Mouse (Mus musculus) CD4-positive, CD25-positive, alpha-beta regulatory T cell, adult 4 months (primary cell): Measurements from ENCODE around the gene Serinc3. TPM values are rescaled to one million over a fixed set of nuclear protein-coding genes. Genes with fewer than 3 reads are reported as not detected.
A peak's percentile ranks its signal among the peaks of the same experiment; 100 is the strongest.

Experiments
- ATAC-seq: one replicate; pipeline ENCODE4 v1.8.0; 2017
- polyA plus RNA-seq, 2 experiments: library from polyadenylated mRNA; unstranded; fragments of 100-300 nt; shearing (Covaris generic); gene quantifications; one replicate each; pipeline ENCODE4 v1.2.1; 2017

Serinc3 gene
- polyA plus RNA-seq, 2 experiments from 2014 or later = 131 to 203 TPM

- no peak for ATAC-seq
Observed at GRCm38 (mm10) chr2:163620451-163620850, 24.5 kb downstream of the Serinc3 start.

- no peak for ATAC-seq
Observed at GRCm38 (mm10) chr2:163617874-163618273, 27.1 kb downstream of the Serinc3 start.

- no peak for ATAC-seq
Observed at GRCm38 (mm10) chr2:163617232-163617863, 27.6 kb downstream of the Serinc3 start.

GRCm38 (mm10) chr2:163616652-163617227 is 28.2 kb downstream of the Serinc3 start:
- no peak for ATAC-seq

- no peak for ATAC-seq
Observed at GRCm38 (mm10) chr2:163615906-163616651, 28.9 kb downstream of the Serinc3 start.

GRCm38 (mm10) chr2:163615401-163615800 is 29.5 kb downstream of the Serinc3 start:
- ATAC-seq = no peak

GRCm38 (mm10) chr2:163613990-163614389 is 30.9 kb downstream of the Serinc3 start:
- no peak for ATAC-seq

- no peak for ATAC-seq
Observed at GRCm38 (mm10) chr2:163613206-163613605, 31.7 kb downstream of the Serinc3 start.

GRCm38 (mm10) chr2:163611176-163611575 is 33.8 kb downstream of the Serinc3 start:
- no peak for ATAC-seq

GRCm38 (mm10) chr2:163609281-163609975 is 35.5 kb downstream of the Serinc3 start:
- ATAC-seq = no peak

- no peak for ATAC-seq
Observed at GRCm38 (mm10) chr2:163608008-163608407, 36.9 kb downstream of the Serinc3 start.

- ATAC-seq = no peak
Observed at GRCm38 (mm10) chr2:163606161-163606560, 38.8 kb downstream of the Serinc3 start.

- ATAC-seq = peak; percentile 83
Observed at GRCm38 (mm10) chr2:163602101-163602971, 42.6 kb downstream of the Serinc3 start, which contains the start of gene Ttpal. Gene Ttpal (plus strand): TSS chr2:163602314.

GRCm38 (mm10) chr2:163601712-163602100 is 43.2 kb downstream of the Serinc3 start:
- ATAC-seq = no peak

- ATAC-seq = no peak
Observed at GRCm38 (mm10) chr2:163601066-163601465, 43.9 kb downstream of the Serinc3 start.

- ATAC-seq = no peak
Observed at GRCm38 (mm10) chr2:163599226-163599625, 45.7 kb downstream of the Serinc3 start.

- ATAC-seq = peak; percentile 16
Observed at GRCm38 (mm10) chr2:163597661-163598060, 47.3 kb downstream of the Serinc3 start.

GRCm38 (mm10) chr2:163596873-163597155 is 48.1 kb downstream of the Serinc3 start:
- no peak for ATAC-seq

GRCm38 (mm10) chr2:163596057-163596872 is 48.7 kb downstream of the Serinc3 start:
- ATAC-seq = no peak

- no peak for ATAC-seq
Observed at GRCm38 (mm10) chr2:163595119-163595518, 49.8 kb downstream of the Serinc3 start.

GRCm38 (mm10) chr2:163593636-163594282 is 51.2 kb downstream of the Serinc3 start:
- no peak for ATAC-seq
